Mouse (Mus musculus) central nervous system, embryonic 18 days (tissue): ENCODE results near the gene Prss47. TPM values are rescaled to one million over a fixed set of nuclear protein-coding genes. Genes with fewer than 3 reads are reported as not detected.

ENCODE experiments used
- polyA plus RNA-seq: library from polyadenylated mRNA; depleted of rRNA; stranded (reverse); fragments of >200 nt; gene quantifications from 2 replicates; pipeline ENCODE4 v1.2.3, GENCODE M21; 2012; rRNA removed

Gene Prss47
- polyA plus RNA-seq, result 0.04 TPM in 1 of 2 replicates, not detected in the other

GRCm38 (mm10) chr13:65052660-65053059, at the start of gene Prss47:
Gene Prss47, minus strand, starts transcription at chr13:65052760.

GRCm38 (mm10) chr13:65032758-65033157, 19.8 kb downstream of the Prss47 start, which contains the start of gene Spata31d1c:
Gene Spata31d1c, plus strand, starts transcription at chr13:65033058.

Other genes starting within 250 kb of the Prss47 start
- gene Cntnap3, start 148.8 kb downstream of the Prss47 start, polyA plus RNA-seq, result 4.9 and 7.1 TPM in 2 replicates
- gene Spata31, start 135.4 kb downstream of the Prss47 start, polyA plus RNA-seq, result not detected in 2 replicates
- gene Spata31d1c, start 19.7 kb downstream of the Prss47 start, polyA plus RNA-seq, result 0.03 TPM in 1 of 2 replicates, not detected in the other
- 22.7 and 24.9 TPM in 2 replicates for gene Mfsd14b, start 60.2 kb upstream of the Prss47 start, polyA plus RNA-seq
- gene Olfr465-ps1, start 85.3 kb upstream of the Prss47 start, polyA plus RNA-seq, result not detected in 2 replicates
- gene Olfr466, start 97.5 kb upstream of the Prss47 start, polyA plus RNA-seq, result not detected in 2 replicates
- 0.08 and 0.09 TPM in 2 replicates for gene Nlrp4f, start 153.2 kb upstream of the Prss47 start, polyA plus RNA-seq
- gene Gm10775, start 206.8 kb upstream of the Prss47 start, polyA plus RNA-seq, result 0.23 and 0.31 TPM in 2 replicates
- 55.5 and 58.2 TPM in 2 replicates for gene Zfp369, start 226.1 kb upstream of the Prss47 start, polyA plus RNA-seq